Mouse (Mus musculus) kidney, postnatal 25 days (tissue): ENCODE measurements around the gene Plcxd1.
"Not testable (repeated sequence)": the region's sequence is repeated elsewhere in the genome, so short reads cannot be mapped to it uniquely, and the experiment has no call there.

ENCODE experiments used
- DNase-seq, 2 experiments: peaks; one replicate each; pipeline ENCODE4 v3.0.0; 2021; ENCODE audit warnings: mixed read lengths in 2 of 2

Plcxd1 gene

DNA sequence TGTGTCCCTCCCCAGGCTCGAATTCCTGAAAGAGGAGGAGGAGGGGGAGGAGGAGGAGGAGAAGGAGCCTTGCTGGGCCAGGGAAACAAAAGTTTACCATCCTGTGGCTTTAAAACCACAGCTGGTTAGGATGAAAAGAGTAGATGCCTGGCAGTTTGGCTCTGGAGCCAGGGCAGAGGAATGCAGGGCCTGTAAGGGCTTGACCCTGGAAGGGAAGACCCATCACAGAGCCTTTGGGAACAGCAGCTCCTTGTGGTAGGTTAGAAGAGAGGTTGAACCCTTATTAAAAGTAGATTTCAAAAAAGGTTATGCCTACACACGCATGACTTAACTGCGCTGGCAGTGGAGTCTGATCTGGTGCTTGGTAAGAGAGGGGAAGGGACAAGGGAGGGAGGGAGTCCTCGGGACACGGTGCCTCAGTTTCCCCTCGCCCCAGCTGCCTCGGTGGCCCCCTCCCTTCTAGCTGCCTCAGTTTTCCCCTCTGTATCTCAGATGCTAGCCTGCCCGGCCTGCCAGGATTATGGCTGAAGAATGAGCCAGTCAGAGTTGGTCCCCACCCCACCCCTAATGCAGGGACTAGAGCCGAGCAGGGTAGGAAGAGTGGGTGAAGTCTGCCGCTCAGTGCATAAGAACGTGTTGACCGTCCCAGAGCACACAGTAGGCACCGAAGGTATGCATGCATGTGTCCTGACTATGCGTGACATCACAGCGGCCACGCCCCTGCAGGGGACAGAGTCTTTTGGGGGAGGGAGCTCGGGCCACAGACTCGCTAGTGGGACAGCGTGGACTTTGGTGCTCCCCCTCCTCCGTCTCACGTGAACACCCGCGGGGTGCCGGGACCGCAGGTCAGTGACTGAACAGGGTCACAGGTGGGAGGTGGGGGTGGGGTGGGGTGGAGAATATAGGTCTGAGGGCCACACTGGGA is at the start of gene Plcxd1:
Plcxd1 (plus strand) TSS at position 314 of the 925 bp plus-strand sequence.
- DNase-seq = peak; percentile 62 to 87

DNA sequence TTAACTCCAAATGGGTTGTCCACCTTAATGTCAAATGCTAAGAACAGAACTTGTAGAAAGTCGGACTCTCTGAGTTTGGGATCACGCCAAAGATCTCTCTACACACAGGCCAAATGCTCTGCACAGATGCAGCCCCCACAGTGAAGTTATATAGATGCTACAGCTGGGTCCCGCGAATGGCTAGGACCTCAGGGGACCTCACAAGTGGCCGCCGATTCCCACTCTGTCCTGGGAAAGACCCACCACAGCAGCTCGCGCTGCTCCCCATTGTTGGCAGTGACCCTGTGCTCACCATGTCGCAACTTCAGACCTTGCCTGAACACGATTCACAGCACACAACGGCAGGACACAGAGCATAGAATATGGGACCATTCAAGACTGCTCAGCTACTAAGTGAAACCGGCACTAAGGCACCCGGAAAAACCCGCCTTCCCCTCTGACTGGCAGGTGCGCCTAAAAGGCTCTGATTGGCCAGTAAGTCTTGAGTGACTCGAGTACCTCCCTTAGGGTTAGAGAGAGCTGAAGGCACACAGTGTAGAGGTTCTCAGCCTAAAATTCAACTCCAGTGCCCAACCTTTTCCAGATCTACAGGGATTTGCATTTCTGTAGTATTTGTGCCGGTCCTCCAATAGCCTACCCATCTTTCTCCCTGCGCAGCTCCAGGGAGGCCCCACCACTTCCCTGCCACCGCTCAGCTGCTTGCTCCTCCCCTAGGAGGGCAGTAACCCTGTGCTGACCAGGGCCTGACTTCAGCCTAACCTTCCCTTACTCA is 41.9 kb upstream of the Plcxd1 start:
- peak; percentile 90 to 93 for DNase-seq

DNA sequence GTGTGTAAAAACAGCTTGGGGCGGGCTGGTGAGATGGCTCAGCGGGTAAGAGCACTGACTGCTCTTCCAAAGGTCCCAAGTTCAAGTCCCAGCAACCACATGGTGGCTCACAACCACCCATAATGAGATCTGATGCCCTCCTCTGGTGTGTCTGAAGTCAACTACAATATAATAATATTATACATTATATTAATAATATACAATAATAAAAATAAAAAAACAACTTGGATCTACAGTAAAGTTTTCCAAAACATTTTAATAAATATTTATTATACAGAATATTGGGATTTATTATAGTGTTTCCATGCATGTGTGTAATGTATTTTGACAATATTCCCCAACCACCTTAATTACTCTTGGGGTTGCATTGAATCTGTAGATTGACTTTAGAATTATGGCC is 27.4 kb upstream of the Plcxd1 start, which contains the start of gene Gm17655:
Gm17655 (minus strand) TSS at position 101 of the 400 bp plus-strand sequence.
- DNase-seq = not testable (repeated sequence)

DNA sequence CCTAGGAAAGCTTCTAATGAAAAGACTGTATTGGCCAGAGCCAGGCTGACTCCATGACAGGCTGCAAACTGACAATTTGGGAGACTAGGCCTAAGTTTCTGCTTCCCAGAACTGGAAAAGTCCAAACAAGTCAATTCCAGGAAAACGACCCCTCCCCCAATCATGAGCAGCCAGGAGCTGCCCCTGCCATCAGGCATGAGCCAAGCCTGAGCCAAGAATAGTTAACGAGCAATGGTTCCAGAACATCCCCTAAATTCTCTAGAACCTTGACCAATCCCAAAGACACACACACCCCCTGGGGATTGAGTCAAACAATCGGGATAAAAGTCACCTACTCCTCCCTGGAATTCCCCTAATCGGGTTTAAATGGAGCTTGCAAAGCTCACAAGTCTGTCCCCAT is 16.8 kb upstream of the Plcxd1 start:
- no peak for DNase-seq

DNA sequence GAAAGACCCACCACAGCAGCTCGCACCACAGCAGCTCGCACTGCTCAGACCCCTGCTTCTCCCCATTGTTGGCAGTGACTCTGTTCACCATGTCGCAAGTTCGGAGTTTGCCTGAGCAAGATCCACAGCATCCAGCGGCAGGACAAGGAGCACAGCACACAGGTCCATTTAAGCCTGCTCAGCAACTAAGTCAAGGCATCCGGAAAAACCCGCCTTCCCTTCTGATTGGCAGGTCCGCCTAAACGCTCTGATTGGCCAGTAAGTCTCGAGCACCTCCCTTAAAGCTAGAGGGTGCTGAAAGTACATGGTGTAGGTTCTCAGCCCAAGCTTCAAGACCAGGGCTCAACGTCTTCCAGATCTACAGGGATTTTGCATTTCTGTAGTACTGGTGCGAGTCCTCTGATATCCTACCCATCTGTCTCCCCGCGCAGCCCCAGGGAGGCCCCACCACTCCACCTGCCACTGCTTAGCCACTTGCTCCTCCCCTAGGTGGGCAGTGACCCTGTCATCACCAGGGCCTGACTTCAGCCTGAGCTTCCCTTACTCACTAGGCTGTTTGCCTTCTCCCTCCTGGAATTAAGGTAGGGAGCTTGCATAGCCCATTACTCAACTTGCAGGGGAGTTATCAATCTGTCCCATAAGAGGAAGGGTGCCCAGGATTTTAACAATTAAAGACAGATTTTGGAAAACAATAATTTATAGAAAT is 13.5 kb upstream of the Plcxd1 start:
- no peak for DNase-seq

DNA sequence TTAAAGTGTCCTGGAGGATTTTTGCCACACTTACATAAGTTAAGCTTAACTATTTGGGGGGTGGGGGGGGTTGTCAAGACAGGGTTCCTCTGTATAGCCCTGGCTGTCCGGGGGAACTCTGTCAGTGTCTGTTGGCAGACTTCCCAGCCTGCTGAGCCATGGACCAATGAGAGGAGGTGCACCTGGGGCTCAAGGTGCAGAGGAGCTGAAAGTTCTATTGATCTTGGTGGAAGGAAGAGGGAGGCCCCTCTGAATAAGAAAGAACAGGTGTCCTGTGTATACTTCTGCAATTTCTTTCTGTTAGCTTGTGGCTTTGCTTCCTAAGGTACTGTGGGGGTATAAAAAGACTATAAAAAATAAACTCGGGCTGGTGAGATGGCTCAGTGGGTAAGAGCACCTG is 8.2 kb upstream of the Plcxd1 start:
- no peak for DNase-seq

DNA sequence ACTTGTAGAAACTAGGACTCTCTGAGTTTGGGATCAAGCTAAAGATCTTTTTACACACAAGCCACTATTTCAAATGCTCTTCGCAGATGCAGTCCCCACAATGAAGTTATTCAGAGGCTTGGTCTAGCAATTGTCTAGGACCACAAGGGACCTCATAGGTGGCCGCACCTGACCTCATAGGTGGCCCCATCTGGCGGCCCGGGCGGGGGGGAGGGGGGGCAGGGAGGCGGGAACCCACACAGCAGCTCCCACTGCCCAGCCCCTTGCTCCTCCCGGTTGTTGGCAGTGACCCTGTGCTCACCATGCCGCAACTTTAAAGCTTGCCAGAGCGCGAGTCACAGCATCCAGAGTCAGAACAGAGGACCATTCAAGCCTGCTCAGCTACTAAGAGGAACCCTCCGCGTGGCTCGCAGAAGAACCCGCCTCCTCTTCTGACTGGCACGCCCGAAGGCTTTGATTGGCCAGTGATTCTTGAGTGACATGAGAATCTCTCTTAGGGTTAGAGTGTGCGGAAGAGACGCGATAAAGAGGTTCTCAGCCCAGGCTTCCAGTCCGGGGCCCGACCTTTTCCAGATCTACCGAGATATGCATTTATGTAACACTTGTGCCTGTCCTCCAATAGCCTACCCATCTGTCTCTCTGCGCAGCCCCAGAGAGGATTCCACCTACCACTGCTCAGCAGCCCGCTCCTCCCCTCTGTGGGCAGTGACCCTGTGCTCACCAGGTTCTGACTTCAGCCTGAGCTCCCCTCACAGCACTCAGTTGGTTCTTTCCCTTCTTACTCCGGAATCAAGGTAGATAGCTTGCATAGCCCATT is 5.5 kb upstream of the Plcxd1 start, which contains the start of gene Gm35315:
Gm35315 (minus strand) TSS at position 391 of the 817 bp plus-strand sequence.
- DNase-seq = peak; percentile 91 to 92

DNA sequence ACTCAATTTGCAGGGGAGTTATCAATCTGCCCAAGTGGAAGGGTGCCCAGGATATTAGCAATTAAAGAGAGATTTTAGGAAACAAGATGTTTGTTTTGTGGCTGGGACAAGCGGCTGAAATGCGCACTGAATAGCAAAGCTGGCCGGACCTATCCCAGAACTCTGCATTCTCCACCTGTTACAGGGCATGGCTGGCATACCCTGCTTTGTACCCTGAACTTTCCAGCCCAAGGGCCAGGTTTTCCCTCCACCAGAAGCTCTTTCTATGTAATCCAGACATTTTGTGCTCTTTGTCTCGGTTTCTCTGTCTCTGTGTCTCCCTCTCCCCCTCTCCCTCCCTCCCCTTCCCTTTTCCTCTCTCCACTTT is 4.9 kb upstream of the Plcxd1 start:
- peak; percentile 40 to 53 for DNase-seq

DNA sequence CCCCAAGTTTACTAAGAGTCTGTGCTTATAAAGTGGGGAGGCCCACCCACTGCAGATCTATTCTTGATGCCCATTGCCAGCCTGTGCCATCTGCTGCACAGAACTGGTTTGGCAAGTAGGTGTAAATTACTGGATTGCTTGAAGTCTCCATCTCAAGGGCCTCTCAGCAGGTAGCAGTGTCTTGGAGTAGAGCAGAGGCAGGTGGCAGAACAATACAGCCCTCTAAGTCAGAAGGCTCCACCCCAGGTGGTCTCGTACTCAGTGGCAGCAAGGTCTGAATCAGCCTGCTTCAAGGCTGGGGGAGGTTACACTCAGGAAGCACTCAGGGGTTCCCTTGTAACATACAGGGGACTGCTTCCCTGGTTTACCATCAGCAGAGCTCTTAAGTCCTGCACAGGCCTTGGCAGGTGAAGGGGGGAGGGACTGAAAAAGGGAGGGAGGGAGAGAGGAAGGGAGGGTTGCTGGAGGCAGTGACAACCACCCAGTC is 735 bp upstream of the Plcxd1 start:
- no peak for DNase-seq

DNA sequence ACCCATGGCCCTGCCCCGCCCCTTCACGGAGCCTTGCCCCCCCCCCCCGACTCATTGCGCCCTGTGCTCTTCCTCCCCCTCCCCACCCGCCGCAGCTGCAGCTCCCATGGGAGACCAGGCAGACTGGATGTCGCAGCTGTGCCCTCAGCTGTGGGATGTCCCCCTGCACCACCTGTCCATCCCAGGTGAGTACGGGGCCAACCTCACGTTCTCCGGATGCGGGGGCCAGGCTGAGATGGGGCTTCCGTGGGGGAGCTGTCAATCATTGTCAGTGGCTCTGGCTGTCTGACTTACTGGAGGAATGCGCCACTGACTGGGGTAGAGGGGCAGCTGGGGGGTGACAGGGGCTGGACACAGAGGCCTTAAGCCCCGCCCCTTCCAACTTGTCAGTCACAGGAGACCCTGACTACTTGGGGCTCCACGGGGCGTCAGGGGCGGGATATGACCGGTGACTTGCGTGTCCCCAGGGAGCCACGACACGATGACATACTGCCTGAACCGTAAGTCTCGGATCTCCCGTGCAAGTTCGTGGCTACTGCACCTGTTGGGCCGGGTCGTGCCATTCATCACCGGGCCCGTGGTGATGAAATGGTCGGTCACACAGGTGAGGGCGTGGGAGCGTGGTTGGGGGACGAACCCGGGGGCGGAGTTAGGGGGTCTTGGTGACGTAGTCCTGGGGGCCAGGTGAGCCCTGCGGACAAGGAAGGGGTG is 1.3 kb downstream of the Plcxd1 start:
- DNase-seq = peak in 1 of 2 experiments; percentile 62

DNA sequence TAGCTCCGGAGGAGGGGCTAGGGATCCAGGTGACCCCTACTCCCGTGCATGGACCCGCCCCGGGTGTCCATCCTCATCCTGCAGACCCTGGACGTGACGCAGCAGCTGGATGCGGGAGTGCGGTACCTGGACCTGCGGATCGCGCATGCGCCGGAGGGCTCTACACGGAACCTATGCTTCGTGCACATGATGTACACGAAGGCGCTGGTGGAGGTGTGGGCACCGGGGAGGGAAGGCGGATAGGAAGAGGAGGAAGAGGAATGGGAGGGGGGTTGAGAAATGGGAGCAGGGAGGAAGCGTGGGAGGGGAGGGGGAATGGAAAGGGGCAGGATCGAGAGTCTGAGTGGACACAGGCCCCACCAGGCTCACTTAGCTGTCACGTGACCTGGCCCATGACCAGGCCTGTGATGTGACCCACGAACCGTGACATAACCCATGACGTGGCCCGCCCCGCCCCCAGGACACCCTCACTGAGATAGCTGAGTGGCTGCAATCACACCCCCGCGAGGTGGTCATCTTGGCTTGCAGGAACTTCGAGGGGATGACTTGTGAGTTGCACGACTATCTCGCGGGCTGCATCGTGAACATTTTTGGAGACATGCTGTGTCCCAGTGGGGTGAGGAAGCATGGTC is 2.1 kb downstream of the Plcxd1 start:
- peak; percentile 69 to 83 for DNase-seq

DNA sequence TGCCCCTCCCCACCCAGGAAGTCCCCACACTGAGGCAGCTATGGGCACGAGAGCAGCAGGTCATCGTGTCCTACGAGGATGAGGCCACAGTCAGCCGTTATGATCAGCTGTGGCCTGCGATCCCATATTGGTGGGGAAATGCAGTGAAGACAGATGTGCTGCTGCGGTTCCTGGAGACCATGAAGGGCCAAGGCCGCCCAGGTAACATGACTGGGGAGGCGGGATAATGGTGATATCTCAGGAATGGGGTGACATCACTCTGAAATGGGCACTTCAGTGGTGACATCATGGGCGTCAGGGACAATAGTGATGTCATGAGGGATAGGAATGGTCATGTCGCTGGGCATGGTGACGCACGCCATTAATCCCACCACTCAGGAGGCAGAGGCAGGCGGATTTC is 2.7 kb downstream of the Plcxd1 start:
- DNase-seq = peak in 1 of 2 experiments; percentile 30

DNA sequence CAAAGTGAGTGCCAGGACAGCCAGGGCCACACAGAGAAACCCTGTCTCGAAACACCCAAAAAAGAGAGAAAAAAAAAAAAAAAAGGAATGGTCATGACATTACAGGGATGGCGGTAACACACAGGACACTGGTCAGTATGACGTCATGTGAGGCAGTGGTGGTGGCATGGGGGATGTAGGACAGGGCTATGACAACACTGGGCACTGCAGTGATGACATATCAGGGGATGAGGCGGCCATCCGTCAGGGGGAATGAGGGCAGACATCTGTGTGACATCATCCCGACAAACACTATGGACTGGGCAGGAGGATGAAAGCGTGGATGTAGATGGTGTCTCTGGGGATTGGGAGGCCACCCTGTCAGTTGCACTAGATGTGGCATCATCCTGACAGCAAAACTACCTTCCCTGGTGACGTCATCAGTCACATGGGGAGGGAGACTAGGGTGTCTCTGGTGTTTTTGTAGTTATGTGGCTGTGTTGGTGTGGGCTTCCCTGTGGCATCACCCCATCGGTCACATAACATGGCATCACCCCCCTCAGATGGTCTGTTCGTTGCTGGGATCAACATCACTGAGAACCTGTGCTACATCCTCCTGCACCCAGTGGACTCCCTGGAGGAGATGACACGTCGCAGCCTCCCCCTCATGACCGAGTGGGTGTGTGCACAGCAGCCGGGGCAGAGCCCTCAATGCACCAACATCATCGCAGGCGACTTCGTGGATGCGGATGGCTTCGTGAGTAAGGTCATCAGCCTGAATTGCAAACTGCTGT is 3.3 kb downstream of the Plcxd1 start:
- peak in 1 of 2 experiments; percentile 38 for DNase-seq

DNA sequence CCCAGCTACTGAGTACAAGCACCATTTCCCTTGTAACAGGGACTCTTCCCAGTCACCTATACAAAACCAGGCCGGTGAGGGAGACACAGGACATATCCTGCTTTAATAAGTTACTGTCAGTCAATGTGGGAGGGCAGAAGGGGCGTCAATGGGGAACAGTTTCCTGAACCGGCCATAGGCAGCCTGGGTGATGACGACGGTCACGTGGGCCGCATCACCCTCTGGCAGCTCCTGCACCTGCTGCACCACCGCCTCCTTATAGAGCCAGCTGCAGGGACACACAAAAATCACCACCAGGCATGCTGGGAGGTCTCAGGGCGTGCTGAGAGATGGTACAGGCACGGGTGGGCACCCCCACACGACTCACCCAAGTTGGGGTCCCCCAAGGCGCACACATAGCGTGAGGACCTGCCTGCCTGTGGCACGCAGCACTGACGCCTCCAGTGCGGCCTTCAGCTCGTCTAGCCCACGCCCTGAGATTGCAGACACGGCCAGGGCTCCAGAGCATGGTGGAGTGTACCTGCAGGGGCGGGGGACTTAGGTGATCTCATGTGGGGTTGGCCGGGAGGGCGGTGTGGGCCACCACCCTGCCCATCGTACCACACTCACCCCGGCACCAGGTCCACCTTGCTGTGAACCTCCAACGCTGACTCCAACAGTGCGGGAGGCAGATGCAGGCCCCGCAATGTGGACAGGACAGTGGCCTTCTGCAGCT is 4.3 kb downstream of the Plcxd1 start:
- peak in 1 of 2 experiments; percentile 38 for DNase-seq

DNA sequence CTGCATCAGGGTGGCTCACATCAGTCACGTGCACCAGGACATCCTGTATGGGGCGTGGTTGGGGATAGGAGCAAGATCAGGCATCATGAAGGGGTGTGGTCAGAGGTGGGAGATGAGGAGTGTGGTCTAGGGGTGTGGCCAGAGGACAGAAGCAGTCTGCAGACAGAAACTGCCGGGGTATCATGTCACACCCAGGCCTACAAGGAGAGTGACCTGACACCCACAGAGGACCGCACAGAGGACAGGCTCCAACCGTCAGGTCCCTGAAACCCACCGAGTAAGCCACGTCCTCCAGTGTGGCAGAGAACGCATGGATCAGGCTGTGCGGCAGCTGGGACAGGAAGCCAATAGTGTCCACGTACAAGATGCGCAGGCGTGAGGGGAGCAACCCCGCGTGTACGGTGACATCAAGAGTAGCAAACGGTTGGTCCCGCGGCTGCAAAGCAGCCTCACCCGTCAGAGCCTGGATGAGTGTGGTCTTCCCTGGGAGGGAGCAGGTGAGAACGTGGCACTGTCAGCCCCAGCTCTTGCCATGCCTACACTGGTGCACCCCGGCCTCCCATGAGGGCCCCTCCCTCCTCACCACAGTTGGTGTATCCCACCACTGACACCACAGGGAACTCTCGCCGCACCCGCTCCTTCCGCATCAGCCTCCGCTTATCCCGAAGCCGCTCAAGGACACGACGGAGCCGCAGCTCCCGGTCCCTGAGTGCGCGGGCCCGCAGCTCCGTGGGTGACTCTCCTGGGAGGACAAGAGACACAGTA is 5.0 kb downstream of the Plcxd1 start:
- peak in 1 of 2 experiments; percentile 49 for DNase-seq

DNA sequence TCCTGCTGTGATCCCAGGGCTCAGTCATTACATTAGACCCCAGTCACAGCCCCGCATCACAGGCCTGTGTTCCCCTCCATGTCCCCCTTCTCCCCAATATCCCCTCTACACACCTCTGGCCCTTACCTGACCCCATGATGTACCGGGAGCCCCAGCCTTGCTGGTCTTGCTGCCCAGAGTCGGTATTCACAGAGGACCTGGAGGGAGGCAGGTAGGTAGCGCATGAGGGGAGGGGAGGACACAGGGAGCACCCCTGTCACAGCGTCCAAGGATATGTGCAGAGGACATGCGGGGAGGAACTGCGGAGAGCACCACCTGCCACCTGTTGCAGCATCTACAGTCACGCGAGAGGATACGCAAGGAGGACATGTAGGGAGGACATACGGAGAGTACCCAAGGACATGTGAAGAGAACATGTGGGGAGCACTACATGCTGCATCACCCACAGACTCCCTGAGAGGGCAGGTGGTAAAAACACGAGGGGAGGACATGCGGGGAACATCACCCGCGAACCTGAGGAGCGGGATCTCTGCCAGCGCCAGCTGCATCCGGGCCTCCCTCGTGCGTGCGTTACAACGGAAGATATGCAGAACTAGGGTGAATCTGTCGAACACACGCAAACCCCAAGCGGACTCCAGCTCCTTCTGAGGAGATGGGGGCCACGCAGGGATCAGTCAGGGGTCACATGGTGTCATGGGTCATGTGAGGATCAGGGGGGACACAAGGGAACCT is 6.5 kb downstream of the Plcxd1 start:
- DNase-seq = peak in 1 of 2 experiments; percentile 42

DNA sequence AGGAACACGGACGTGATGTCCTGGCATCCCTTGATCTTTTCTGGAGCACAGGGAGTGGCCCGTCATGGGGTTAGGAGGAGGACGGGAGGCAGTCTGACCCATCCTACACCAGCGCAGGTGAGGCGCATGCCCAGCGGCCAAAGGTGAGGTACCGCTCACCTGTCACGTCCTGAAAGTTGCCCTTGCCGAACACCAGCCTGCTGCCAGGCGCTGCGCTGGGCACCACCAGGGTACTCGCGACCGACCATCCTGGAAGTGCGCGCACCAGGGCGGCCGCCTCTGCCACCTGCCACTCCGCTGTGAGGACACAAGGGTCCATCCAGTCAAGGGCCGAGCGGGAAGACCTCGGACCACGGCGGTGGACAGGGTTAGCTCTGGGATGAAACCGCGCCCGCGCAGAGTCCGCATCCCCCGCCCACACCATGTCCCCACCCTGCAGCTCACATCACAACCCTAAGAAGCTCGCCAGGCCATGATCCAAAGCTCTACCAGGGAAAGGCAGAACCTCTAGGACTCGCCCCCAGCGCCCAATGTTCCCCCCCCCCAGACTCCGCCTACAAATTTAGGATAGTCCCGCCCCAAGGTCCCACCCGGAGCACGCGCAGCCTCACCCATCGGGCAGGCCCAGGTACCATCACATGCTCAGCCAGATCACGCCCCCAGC is 7.3 kb downstream of the Plcxd1 start:
- DNase-seq = no peak
